Mouse (Mus musculus): ENCODE results near the gene Pgf. TPM values are rescaled to one million over a fixed set of nuclear protein-coding genes. Genes with fewer than 3 reads are reported as not detected.

Pgf gene
- total RNA-seq, 2 experiments from 2014 or later = not detected

GRCm38 (mm10) chr12:85193923-85194622 lies 16.5 kb upstream of the Pgf start:
- ATAC-seq (replicated peaks; ENCODE audit: low FRiP score, low TSS enrichment, poor library complexity, severe bottlenecking) = no peak

GRCm38 (mm10) chr12:85193146-85193545 lies 15.6 kb upstream of the Pgf start:
- no peak for ATAC-seq (replicated peaks; ENCODE audit: low FRiP score, low TSS enrichment, poor library complexity, severe bottlenecking)

GRCm38 (mm10) chr12:85192461-85193108 lies 15.0 kb upstream of the Pgf start:
- peak; percentile 57 for ATAC-seq (replicated peaks; ENCODE audit: low FRiP score, low TSS enrichment, poor library complexity, severe bottlenecking)

GRCm38 (mm10) chr12:85190290-85190689 lies 12.7 kb upstream of the Pgf start:
- no peak for ATAC-seq (replicated peaks; ENCODE audit: low FRiP score, low TSS enrichment, poor library complexity, severe bottlenecking)

GRCm38 (mm10) chr12:85186361-85186760 lies 8.8 kb upstream of the Pgf start:
- no peak for ATAC-seq (replicated peaks; ENCODE audit: low FRiP score, low TSS enrichment, poor library complexity, severe bottlenecking)

- no peak for ATAC-seq (replicated peaks; ENCODE audit: low FRiP score, low TSS enrichment, poor library complexity, severe bottlenecking)
Measured at GRCm38 (mm10) chr12:85185810-85186209, 8.2 kb upstream of the Pgf start.

- no peak for ATAC-seq (replicated peaks; ENCODE audit: low FRiP score, low TSS enrichment, poor library complexity, severe bottlenecking)
Measured at GRCm38 (mm10) chr12:85184118-85184517, 6.5 kb upstream of the Pgf start.

- ATAC-seq (replicated peaks; ENCODE audit: low FRiP score, low TSS enrichment, poor library complexity, severe bottlenecking) = 0 out of 2 replicates have a peak, but pooled peaks have one; percentile 20
Measured at GRCm38 (mm10) chr12:85182898-85183297, 5.3 kb upstream of the Pgf start.

- ATAC-seq (replicated peaks; ENCODE audit: low FRiP score, low TSS enrichment, poor library complexity, severe bottlenecking) = no peak
Measured at GRCm38 (mm10) chr12:85182345-85182643, 4.7 kb upstream of the Pgf start.

GRCm38 (mm10) chr12:85181475-85182344 lies 4.1 kb upstream of the Pgf start:
- no peak for ATAC-seq (replicated peaks; ENCODE audit: low FRiP score, low TSS enrichment, poor library complexity, severe bottlenecking)

- no peak for ATAC-seq (replicated peaks; ENCODE audit: low FRiP score, low TSS enrichment, poor library complexity, severe bottlenecking)
Measured at GRCm38 (mm10) chr12:85178294-85178693, 704 bp upstream of the Pgf start.

- ATAC-seq (replicated peaks; ENCODE audit: low FRiP score, low TSS enrichment, poor library complexity, severe bottlenecking) = peak; percentile 87
Measured at GRCm38 (mm10) chr12:85176846-85177523, 605 bp downstream of the Pgf start.

- no peak for ATAC-seq (replicated peaks; ENCODE audit: low FRiP score, low TSS enrichment, poor library complexity, severe bottlenecking)
Measured at GRCm38 (mm10) chr12:85175926-85176845, 1.4 kb downstream of the Pgf start.

- ATAC-seq (replicated peaks; ENCODE audit: low FRiP score, low TSS enrichment, poor library complexity, severe bottlenecking) = no peak
Measured at GRCm38 (mm10) chr12:85175087-85175675, 2.4 kb downstream of the Pgf start.

- ATAC-seq (replicated peaks; ENCODE audit: low FRiP score, low TSS enrichment, poor library complexity, severe bottlenecking) = no peak
Measured at GRCm38 (mm10) chr12:85174016-85174415, 3.6 kb downstream of the Pgf start.

- ATAC-seq (replicated peaks; ENCODE audit: low FRiP score, low TSS enrichment, poor library complexity, severe bottlenecking) = no peak
Measured at GRCm38 (mm10) chr12:85170948-85171307, 6.7 kb downstream of the Pgf start.

- no peak for ATAC-seq (replicated peaks; ENCODE audit: low FRiP score, low TSS enrichment, poor library complexity, severe bottlenecking)
Measured at GRCm38 (mm10) chr12:85170284-85170947, 7.2 kb downstream of the Pgf start.

- no peak for ATAC-seq (replicated peaks; ENCODE audit: low FRiP score, low TSS enrichment, poor library complexity, severe bottlenecking)
Measured at GRCm38 (mm10) chr12:85169877-85170276, 7.7 kb downstream of the Pgf start.

Measured in megakaryocyte-erythroid progenitor cell, adult 5-6 weeks (primary cell).